Mouse (Mus musculus): Measurements from ENCODE around the gene E330017A01Rik. TPM values are rescaled to one million over a fixed set of nuclear protein-coding genes. Genes with fewer than 3 reads are reported as not detected.
A peak's percentile ranks its signal among the peaks of the same experiment; 100 is the strongest.

E330017A01Rik gene
- total and polyA plus RNA-seq, 2 experiments from 2014 or later: not detected

DNA sequence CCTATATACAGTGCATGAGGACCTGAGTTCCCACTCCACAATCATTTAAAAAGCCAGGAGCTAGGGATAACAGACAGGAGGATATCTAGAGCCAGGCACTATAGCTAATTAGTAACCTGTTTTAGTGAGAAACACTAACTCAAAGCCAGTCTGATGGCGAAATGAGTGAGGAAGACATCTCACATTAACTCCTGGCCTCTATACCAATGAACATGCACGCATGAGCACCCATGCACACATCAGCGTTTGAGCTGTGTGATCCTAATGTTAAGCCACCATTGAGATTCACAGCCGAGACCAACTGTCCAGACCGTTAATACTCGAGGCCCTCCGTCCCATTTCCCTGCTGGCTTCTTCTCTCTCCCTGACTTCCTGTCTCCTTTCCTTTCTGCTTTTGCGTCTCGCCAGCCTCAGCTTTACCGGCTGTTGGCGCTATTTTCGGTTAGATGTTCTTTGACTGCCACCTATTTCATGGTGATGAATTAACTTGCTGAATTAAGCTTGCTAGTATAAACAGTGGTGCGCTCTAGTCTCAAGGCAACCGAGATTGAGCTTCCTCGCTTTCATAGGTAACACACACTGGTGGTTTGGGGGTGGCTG is 35.4 kb upstream of the E330017A01Rik start:
- H3K36me3 ChIP-seq (replicated peaks; ENCODE audit: control insufficient read depth, insufficient read depth, low read length): peaks cover 46% of the 10 kb centered on the region
- TF ChIP-seq CTCF (IDR thresholded peaks at IDR 0.05; ENCODE audit: low read depth): no peak
- no peak for TF ChIP-seq EP300 (IDR thresholded peaks at IDR 0.05; ENCODE audit: low read depth)
- peaks cover 13% of the 10 kb centered on the region for H3K4me1 ChIP-seq (ENCODE audit: control insufficient read depth, insufficient read depth)
- ATAC-seq (ENCODE audit: insufficient read depth, low read depth) (no peak), DNase-seq (ENCODE audit: low spot score) (no peak)
- H3K27ac ChIP-seq (ENCODE audit: low read depth): no peak overlapping the region
- no peak overlapping the region for H3K4me3 ChIP-seq (ENCODE audit: low read depth, low read length)
- no peak overlapping the region for H3K4me2 ChIP-seq (ENCODE audit: low read depth, low read length)
- H3K27me3 ChIP-seq (ENCODE audit: control insufficient read depth, insufficient read depth, low read length): no peaks in the 10 kb centered on the region
- WGBS: 89% methylated on average over 15 of the region's 15 CpGs
- no peaks in the 10 kb centered on the region for H3K9me3 ChIP-seq (replicated peaks; ENCODE audit: control insufficient read depth, low read length)
- no peak overlapping the region for H3K9ac ChIP-seq (replicated peaks; ENCODE audit: low read depth, low read length)

GRCm38 (mm10) chr16:58672396-58672795 is 33.9 kb upstream of the E330017A01Rik start:
- H3K9ac ChIP-seq (replicated peaks; ENCODE audit: low read depth, low read length): no peak overlapping the region
- no peak for ATAC-seq (ENCODE audit: insufficient read depth, low read depth)
- no peak overlapping the region for H3K4me2 ChIP-seq (ENCODE audit: low read depth, low read length)
- H3K9me3 ChIP-seq (replicated peaks; ENCODE audit: control insufficient read depth, low read length): no peaks in the 10 kb centered on the region
- DNase-seq (ENCODE audit: low spot score): no peak
- H3K36me3 ChIP-seq (replicated peaks; ENCODE audit: control insufficient read depth, insufficient read depth, low read length): peaks cover 39% of the 10 kb centered on the region
- no peak for TF ChIP-seq EP300 (IDR thresholded peaks at IDR 0.05; ENCODE audit: low read depth)
- TF ChIP-seq CTCF (IDR thresholded peaks at IDR 0.05; ENCODE audit: low read depth): no peak
- peaks cover 13% of the 10 kb centered on the region for H3K4me1 ChIP-seq (ENCODE audit: control insufficient read depth, insufficient read depth)
- H3K4me3 ChIP-seq (ENCODE audit: low read depth, low read length): no peak overlapping the region
- H3K27me3 ChIP-seq (ENCODE audit: control insufficient read depth, insufficient read depth, low read length): no peaks in the 10 kb centered on the region
- no peak overlapping the region for H3K27ac ChIP-seq (ENCODE audit: low read depth)
- 85% methylated on average over 13 of the region's 13 CpGs for WGBS

DNA sequence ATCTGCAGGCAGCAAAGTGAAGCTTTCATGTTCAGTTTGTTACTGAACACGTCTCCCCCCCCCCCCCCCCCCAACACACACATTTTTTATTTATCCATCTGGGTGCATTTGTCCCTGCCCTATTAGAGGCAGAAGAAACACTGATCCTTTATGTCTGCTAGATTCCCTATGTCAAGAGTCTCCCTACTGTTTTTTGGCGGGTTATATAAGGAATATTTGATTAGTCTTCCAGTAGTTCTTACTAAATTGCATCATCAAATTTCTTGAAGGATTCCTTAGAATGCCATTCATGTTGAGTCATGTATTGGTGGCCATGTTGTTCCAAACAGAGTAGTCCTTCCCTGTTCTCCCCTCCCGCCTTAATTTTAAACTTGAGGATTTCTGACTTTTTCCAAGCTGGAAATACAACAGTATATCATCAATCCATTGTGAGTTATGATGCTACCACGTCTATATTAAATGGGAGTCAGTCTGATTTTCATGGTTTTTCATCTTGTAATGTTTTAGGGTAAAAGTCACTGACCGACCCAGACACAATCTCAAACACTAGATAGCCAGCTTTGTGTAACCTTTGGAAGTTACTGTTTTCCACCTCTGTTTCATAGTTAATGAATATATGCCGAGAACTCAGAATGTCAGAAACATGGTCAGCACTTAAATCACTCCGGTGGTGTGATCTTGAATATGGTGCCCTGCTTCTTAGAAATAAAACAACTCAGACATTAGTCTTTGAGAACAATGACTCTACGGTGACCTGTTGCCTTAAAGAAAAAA is 32.9 kb upstream of the E330017A01Rik start:
- Histone ChIP-seq H3K4me1 (ENCODE audit: control insufficient read depth, insufficient read depth) (peaks cover 13% of the 10 kb centered on the region), H3K9ac (replicated peaks; ENCODE audit: low read depth, low read length) (peak overlapping the region; percentile 65; the same call in 1 of the 2 replicates), H3K27me3 (ENCODE audit: control insufficient read depth, insufficient read depth, low read length) (no peaks in the 10 kb centered on the region), H3K4me2 (ENCODE audit: low read depth, low read length) (peak overlapping the region; percentile 93), H3K4me3 (ENCODE audit: low read depth, low read length) (peak overlapping the region; percentile 86), H3K27ac (ENCODE audit: low read depth) (no peak overlapping the region), H3K9me3 (replicated peaks; ENCODE audit: control insufficient read depth, low read length) (no peaks in the 10 kb centered on the region), H3K36me3 (replicated peaks; ENCODE audit: control insufficient read depth, insufficient read depth, low read length) (peaks cover 30% of the 10 kb centered on the region)
- ATAC-seq (ENCODE audit: insufficient read depth, low read depth) (no peak), DNase-seq (ENCODE audit: low spot score) (no peak)
- TF ChIP-seq CTCF (IDR thresholded peaks at IDR 0.05; ENCODE audit: low read depth) (no peak), EP300 (IDR thresholded peaks at IDR 0.05; ENCODE audit: low read depth) (no peak)
- 69% methylated on average over 8 of the region's 8 CpGs for WGBS

DNA sequence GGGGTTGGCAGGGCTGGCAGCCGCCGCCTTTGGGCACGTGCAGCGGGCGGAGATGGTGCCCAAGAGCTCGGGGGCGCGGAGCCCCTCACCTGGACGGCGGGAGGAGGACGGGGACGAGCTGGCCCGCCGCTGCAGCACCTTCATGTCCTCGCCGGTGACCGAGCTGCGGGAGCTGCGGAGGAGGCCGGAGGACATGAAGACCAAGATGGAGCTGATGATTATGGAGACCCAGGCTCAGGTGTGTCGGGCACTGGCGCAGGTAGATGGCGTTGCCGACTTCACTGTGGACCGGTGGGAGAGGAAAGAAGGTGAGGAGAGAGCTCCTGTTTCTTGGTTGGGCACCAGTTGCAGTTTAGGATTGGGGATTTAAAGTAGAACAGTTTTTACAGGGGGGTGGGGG is 32.1 kb upstream of the E330017A01Rik start:
- Histone ChIP-seq H3K27ac (ENCODE audit: low read depth) (peak overlapping the region; percentile 76), H3K27me3 (ENCODE audit: control insufficient read depth, insufficient read depth, low read length) (no peaks in the 10 kb centered on the region), H3K4me3 (ENCODE audit: low read depth, low read length) (peak overlapping the region; percentile 86), H3K36me3 (replicated peaks; ENCODE audit: control insufficient read depth, insufficient read depth, low read length) (peaks cover 24% of the 10 kb centered on the region), H3K9me3 (replicated peaks; ENCODE audit: control insufficient read depth, low read length) (no peaks in the 10 kb centered on the region), H3K4me2 (ENCODE audit: low read depth, low read length) (peak overlapping the region; percentile 93), H3K9ac (replicated peaks; ENCODE audit: low read depth, low read length) (peak overlapping the region; percentile 65), H3K4me1 (ENCODE audit: control insufficient read depth, insufficient read depth) (peaks cover 13% of the 10 kb centered on the region)
- ATAC-seq (ENCODE audit: insufficient read depth, low read depth) (0 out of 2 replicates have a peak, but pooled peaks have one; percentile 1), DNase-seq (ENCODE audit: low spot score) (no peak)
- WGBS: under 1% methylated on average over 25 of the region's 25 CpGs
- TF ChIP-seq EP300 (IDR thresholded peaks at IDR 0.05; ENCODE audit: low read depth): no peak
- no peak for TF ChIP-seq CTCF (IDR thresholded peaks at IDR 0.05; ENCODE audit: low read depth)

GRCm38 (mm10) chr16:58669917-58670630 is 31.5 kb upstream of the E330017A01Rik start, which contains the start of gene Cpox:
Gene Cpox (plus strand): TSS chr16:58670292.
- H3K4me3 ChIP-seq (ENCODE audit: low read depth, low read length): peak within 1 kb of the TSS; percentile 86
- WGBS: under 1% methylated on average over 51 of the region's 51 CpGs
- peak within 1 kb of the TSS; percentile 93 for H3K4me2 ChIP-seq (ENCODE audit: low read depth, low read length)
- peak; percentile 97 for ATAC-seq (ENCODE audit: insufficient read depth, low read depth)
- peak within 1 kb of the TSS; percentile 65 for H3K9ac ChIP-seq (replicated peaks; ENCODE audit: low read depth, low read length)
- no peak for TF ChIP-seq CTCF (IDR thresholded peaks at IDR 0.05; ENCODE audit: low read depth)
- TF ChIP-seq EP300 (IDR thresholded peaks at IDR 0.05; ENCODE audit: low read depth): no peak
- peaks cover 13% of the 10 kb centered on the region for H3K4me1 ChIP-seq (ENCODE audit: control insufficient read depth, insufficient read depth)
- no peaks in the 10 kb centered on the region for H3K27me3 ChIP-seq (ENCODE audit: control insufficient read depth, insufficient read depth, low read length)
- H3K9me3 ChIP-seq (replicated peaks; ENCODE audit: control insufficient read depth, low read length): no peaks in the 10 kb centered on the region
- H3K36me3 ChIP-seq (replicated peaks; ENCODE audit: control insufficient read depth, insufficient read depth, low read length): peaks cover 21% of the 10 kb centered on the region
- DNase-seq (ENCODE audit: low spot score): peak; percentile 87
- peak within 1 kb of the TSS; percentile 76 for H3K27ac ChIP-seq (ENCODE audit: low read depth)
